Mouse (Mus musculus) lung, postnatal 0 days (tissue): Measurements from ENCODE around the gene Hsdl2. TPM values are rescaled to one million over a fixed set of nuclear protein-coding genes. Genes with fewer than 3 reads are reported as not detected.
A peak's percentile ranks its signal among the peaks of the same experiment; 100 is the strongest.

ENCODE experiments used
- ATAC-seq: fragments of 200-750 bp; cut with Nextera tagmentation; 2 replicates; pipeline ENCODE4 v1.8.0; 2017; ENCODE audit warnings: moderate library complexity
- DNase-seq: peaks from one replicate; pipeline ENCODE4 v3.0.0-alpha.2; 2016; ENCODE audit warnings: low spot score
- H3K27ac ChIP-seq: fragments of 300-500 bp; sonication (generic); 2 replicates; pipeline ENCODE4 v1.5.1; 2014; ENCODE audit warnings: antibody characterized with exemption, mild to moderate bottlenecking, low read length, mixed read lengths
- H3K27me3 ChIP-seq: fragments of 300-500 bp; sonication (generic); replicated peaks from 2 replicates; pipeline ENCODE4 v1.6.1; 2014; ENCODE audit warnings: low read length, mixed read lengths; ENCODE audit not compliant: insufficient read depth
- H3K36me3 ChIP-seq: fragments of 300-500 bp; sonication (generic); 2 replicates; pipeline ENCODE4 v1.6.1; 2014; ENCODE audit warnings: low read length, mixed read lengths; ENCODE audit not compliant: insufficient read depth
- H3K4me1 ChIP-seq: fragments of 300-500 bp; sonication (generic); 2 replicates; pipeline ENCODE4 v1.6.1; 2014; ENCODE audit warnings: antibody characterized with exemption, low read depth, low read length, mixed read lengths; ENCODE audit not compliant: insufficient read depth
- H3K4me2 ChIP-seq: fragments of 300-500 bp; sonication (generic); replicated peaks from 2 replicates; pipeline ENCODE4 v1.6.1; 2014; ENCODE audit warnings: low read depth, mild to moderate bottlenecking, low read length, moderate library complexity, mixed read lengths
- H3K4me3 ChIP-seq: fragments of 300-500 bp; sonication (generic); 2 replicates; pipeline ENCODE4 v1.5.1; 2014; ENCODE audit warnings: low read depth, low read length
- H3K9ac ChIP-seq: fragments of 300-500 bp; sonication (generic); replicated peaks from 2 replicates; pipeline ENCODE4 v1.6.1; 2014; ENCODE audit warnings: low read depth, mild to moderate bottlenecking
- H3K9me3 ChIP-seq: fragments of 300-500 bp; sonication (generic); 2 replicates; pipeline ENCODE4 v1.6.1; 2016; ENCODE audit warnings: low read length, mixed read lengths
- CTCF ChIP-seq: IDR thresholded peaks from 2 replicates; pipeline ENCODE4 v1.5.1; 2016; ENCODE audit warnings: antibody characterized with exemption, mild to moderate bottlenecking
- EP300 ChIP-seq: IDR thresholded peaks from 2 replicates; pipeline ENCODE4 v1.6.1; 2016; ENCODE audit warnings: antibody characterized with exemption, mild to moderate bottlenecking, control low read depth
- WGBS: fragments of 180-500 bp; shearing (Covaris S2); extraction: QIAGEN DNeasy Blood & Tissue Kit; methylation state at CpG from one replicate; pipeline ENCODE4 v1.1.7; 2014; 5-methylcytosine and 5-hydroxymethylcytosine counted together
- polyA plus RNA-seq: library from polyadenylated mRNA; unstranded; fragments of >200 nt; fragmentation: Nextera tagmentation; extraction: Ambion mirVana; gene quantifications from 2 replicates; pipeline ENCODE4 v1.2.1, GENCODE M21; 2015

Hsdl2 gene
- polyA plus RNA-seq, 1 experiment from 2014 or later, result 21.7 TPM

DNA sequence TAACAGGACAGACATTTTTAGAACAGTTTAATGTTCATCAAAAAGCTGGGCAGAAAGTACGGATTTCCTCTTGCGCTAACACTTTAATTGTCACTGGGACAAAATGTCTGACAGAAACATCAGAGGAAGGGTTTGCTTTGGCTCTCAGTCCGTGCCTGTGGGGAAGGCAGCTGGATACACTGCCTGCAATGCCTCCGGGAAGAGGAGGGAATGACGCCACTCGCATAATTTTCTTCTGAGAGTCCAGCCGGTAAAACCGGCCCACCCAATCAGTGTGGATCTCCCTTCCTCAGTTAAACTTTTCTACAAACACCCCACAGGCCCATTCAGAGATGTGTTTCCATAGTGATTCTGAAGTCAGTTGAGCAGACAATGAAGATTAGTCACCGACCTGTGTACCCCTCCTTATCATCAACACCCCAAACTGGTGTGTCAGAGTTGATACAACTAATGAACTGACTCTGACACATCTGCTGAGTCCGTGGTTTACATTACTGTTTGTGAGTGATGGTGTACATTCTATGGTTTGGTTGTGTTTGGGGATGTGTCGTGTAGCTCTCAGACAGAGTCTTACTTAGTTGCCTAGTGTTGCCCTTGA is 8.7 kb upstream of the Hsdl2 start:
- Histone ChIP-seq H3K27ac (no peak overlapping the region), H3K27me3 (no peaks in the 10 kb centered on the region), H3K9me3 (no peaks in the 10 kb centered on the region), H3K9ac (no peak overlapping the region), H3K4me1 (no peaks in the 10 kb centered on the region), H3K4me3 (no peak overlapping the region), H3K36me3 (no peaks in the 10 kb centered on the region), H3K4me2 (no peak overlapping the region)
- no peak for TF ChIP-seq EP300
- no peak for TF ChIP-seq CTCF
- 66% methylated on average over 11 of the region's 11 CpGs for WGBS
- ATAC-seq (peak; percentile 11; the same call in 1 of the 2 replicates), DNase-seq (no peak)

GRCm38 (mm10) chr4:59575184-59575958 is 6.0 kb upstream of the Hsdl2 start:
- WGBS, result 79% methylated on average over 11 of the region's 11 CpGs
- H3K27ac ChIP-seq, result no peak overlapping the region
- DNase-seq, result no peak
- H3K36me3 ChIP-seq, result no peaks in the 10 kb centered on the region
- no peaks in the 10 kb centered on the region for H3K9me3 ChIP-seq
- H3K9ac ChIP-seq, result no peak overlapping the region
- no peak for ATAC-seq
- H3K27me3 ChIP-seq, result no peaks in the 10 kb centered on the region
- H3K4me3 ChIP-seq, result no peak overlapping the region
- no peaks in the 10 kb centered on the region for H3K4me1 ChIP-seq
- TF ChIP-seq CTCF, result no peak
- no peak for TF ChIP-seq EP300
- H3K4me2 ChIP-seq, result no peak overlapping the region

DNA sequence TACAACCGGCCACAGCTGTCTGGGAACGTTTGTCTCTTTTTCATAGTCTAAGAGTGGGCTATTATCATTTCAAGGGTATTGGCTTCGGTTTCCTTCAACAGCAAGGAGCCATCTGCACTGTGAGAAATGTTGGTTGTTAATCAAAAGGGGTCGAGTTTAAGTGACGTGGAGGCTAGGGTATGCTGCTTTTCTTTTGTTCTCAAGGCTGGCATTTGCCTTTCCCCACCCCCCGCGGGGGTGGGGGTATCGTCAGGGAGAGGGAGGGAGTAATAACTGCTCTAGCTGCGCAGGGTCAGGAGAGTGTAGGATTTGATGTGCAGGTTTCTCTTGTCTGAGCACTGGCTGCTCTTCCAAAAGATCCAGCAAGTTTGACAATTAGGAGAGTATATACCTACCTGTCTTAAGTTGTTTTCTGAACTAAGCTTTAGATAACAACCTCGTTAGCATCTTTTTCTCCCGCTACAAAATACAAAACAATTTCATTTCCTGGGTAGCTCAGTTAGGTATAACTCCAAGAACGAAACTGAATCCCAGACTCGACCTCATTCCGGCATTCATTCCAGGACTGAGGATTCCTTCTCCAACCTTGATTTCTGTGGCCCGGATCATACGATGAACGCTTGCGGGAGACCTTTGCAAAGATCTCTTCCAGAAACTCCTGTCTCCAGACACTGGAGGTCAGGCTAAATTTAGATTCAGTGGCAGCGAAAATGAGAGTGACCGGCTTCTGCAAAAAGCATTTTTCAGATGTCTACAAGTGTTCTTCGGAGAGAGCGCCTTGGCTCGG is 675 bp upstream of the Hsdl2 start:
- Histone ChIP-seq H3K4me3 (peak overlapping the region; percentile 73), H3K4me2 (peak overlapping the region; percentile 80), H3K27me3 (no peaks in the 10 kb centered on the region), H3K4me1 (no peaks in the 10 kb centered on the region), H3K36me3 (no peaks in the 10 kb centered on the region), H3K9ac (peak overlapping the region; percentile 69), H3K27ac (peak overlapping the region; percentile 92), H3K9me3 (no peaks in the 10 kb centered on the region)
- peak; percentile 62 for DNase-seq
- under 1% methylated on average over 23 of the region's 23 CpGs for whole genome bisulfite sequencing
- peak; percentile 37 for ATAC-seq
- TF ChIP-seq EP300 (no peak), CTCF (no peak)

- Histone ChIP-seq H3K36me3 (no peaks in the 10 kb centered on the region), H3K9ac (peak overlapping the region; percentile 69; the same call in 1 of the 2 replicates), H3K4me2 (peak overlapping the region; percentile 80), H3K4me3 (peak overlapping the region; percentile 73), H3K9me3 (no peaks in the 10 kb centered on the region), H3K27me3 (no peaks in the 10 kb centered on the region), H3K4me1 (no peaks in the 10 kb centered on the region), H3K27ac (no peak overlapping the region)
- ATAC-seq (no peak), DNase-seq (no peak)
- TF ChIP-seq EP300 (no peak), CTCF (no peak)
- 20% methylated on average over 6 of the region's 6 CpGs for WGBS
Observed at GRCm38 (mm10) chr4:59582186-59582585, 823 bp downstream of the Hsdl2 start.

DNA sequence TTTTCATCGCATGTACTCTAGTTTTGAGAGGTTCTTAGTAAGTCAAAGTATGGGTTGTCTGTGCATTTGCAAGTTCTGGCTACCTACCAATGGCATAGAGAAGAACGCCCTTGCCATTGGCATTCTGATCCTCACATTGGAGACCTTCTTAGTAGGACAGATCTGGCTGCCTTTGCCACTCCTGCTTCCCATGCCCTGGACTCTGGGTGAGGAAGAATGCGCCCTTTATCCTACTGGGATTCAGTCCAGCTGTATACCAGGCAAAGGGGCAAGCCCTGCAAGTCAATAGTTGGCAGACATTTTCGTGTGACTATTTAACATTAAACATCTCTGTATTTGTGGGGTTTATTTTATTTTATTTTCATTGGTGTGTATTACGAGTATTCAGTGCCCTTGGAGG is 3.7 kb downstream of the Hsdl2 start:
- no peak overlapping the region for H3K4me3 ChIP-seq
- no peaks in the 10 kb centered on the region for H3K9me3 ChIP-seq
- DNase-seq, result no peak
- no peak for ATAC-seq
- no peak for TF ChIP-seq CTCF
- no peak for TF ChIP-seq EP300
- H3K4me1 ChIP-seq, result no peaks in the 10 kb centered on the region
- no peaks in the 10 kb centered on the region for H3K27me3 ChIP-seq
- H3K4me2 ChIP-seq, result no peak overlapping the region
- H3K36me3 ChIP-seq, result no peaks in the 10 kb centered on the region
- H3K9ac ChIP-seq, result no peak overlapping the region
- no peak overlapping the region for H3K27ac ChIP-seq
- WGBS, result 76% methylated on average over 5 of the region's 5 CpGs

DNA sequence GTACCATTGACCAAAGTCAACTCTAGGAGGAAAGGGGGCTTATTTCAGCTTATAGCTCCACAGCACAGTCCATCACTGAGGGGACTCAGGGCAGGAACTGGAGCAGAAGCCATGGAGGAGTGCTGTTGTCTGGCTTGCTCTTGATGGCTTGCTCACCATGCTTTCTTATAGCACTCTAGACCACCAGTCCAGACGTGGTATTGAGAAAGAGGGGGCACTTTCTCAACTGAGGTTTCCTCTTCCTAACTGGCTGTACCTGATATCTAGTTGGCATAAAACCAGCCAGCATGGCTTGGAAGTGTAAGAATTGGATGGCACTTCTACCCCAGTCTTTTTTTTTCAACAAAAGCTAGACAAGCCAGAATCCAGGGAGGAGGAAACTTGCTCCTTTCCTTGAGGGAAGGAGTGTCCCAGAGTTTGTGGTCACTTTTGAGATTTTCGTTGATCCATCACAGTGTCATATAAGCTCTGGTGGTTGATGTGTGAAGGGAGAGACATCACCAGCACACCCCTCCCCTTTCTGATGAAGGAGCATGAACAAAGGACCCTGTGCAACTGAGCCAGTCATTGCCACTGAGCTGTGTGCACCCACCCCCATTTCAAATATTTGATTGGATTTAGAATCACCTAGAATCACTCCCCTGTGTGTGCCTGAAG is 6.0 kb downstream of the Hsdl2 start:
- Histone ChIP-seq H3K9me3 (no peaks in the 10 kb centered on the region), H3K9ac (no peak overlapping the region), H3K4me1 (no peaks in the 10 kb centered on the region), H3K27me3 (no peaks in the 10 kb centered on the region), H3K36me3 (no peaks in the 10 kb centered on the region), H3K4me3 (no peak overlapping the region), H3K27ac (no peak overlapping the region), H3K4me2 (no peak overlapping the region)
- ATAC-seq, result no peak
- WGBS, result 54% methylated on average over 2 of the region's 2 CpGs
- TF ChIP-seq CTCF (no peak), EP300 (no peak)
- DNase-seq, result no peak
